Mouse (Mus musculus) midbrain, postnatal 0 days (tissue): ENCODE results near the gene Trh. TPM values are rescaled to one million over a fixed set of nuclear protein-coding genes. Genes with fewer than 3 reads are reported as not detected.

Source experiments
- ATAC-seq: fragments of 200-750 bp; cut with Nextera tagmentation; 2 replicates; pipeline ENCODE4 v1.8.0; 2017; ENCODE audit warnings: moderate number of reproducible peaks, mild to moderate bottlenecking, moderate TSS enrichment, moderate library complexity; ENCODE audit not compliant: low FRiP score
- DNase-seq: peaks from one replicate; pipeline ENCODE4 v3.0.0-alpha.2; 2015; ENCODE audit warnings: low spot score
- H3K27ac ChIP-seq: fragments of 300-500 bp; sonication (generic); 2 replicates; pipeline ENCODE4 v1.5.1; 2014; ENCODE audit warnings: low read depth, mild to moderate bottlenecking, low read length, mixed read lengths
- H3K27me3 ChIP-seq: fragments of 300-500 bp; sonication (generic); 2 replicates; pipeline ENCODE4 v1.6.1; 2014; ENCODE audit warnings: low read length, control low read depth, mixed read lengths; ENCODE audit not compliant: insufficient read depth
- H3K36me3 ChIP-seq: fragments of 300-500 bp; sonication (generic); 2 replicates; pipeline ENCODE4 v1.6.1; 2014; ENCODE audit warnings: low read length, control low read depth, mixed read lengths; ENCODE audit not compliant: insufficient read depth
- H3K4me1 ChIP-seq: fragments of 300-500 bp; sonication (generic); 2 replicates; pipeline ENCODE4 v1.6.1; 2014; ENCODE audit warnings: mild to moderate bottlenecking, control low read depth, antibody characterized with exemption, low read length, mixed read lengths; ENCODE audit not compliant: insufficient read depth
- H3K4me2 ChIP-seq: fragments of 300-500 bp; sonication (generic); 2 replicates; pipeline ENCODE4 v1.6.1; 2014; ENCODE audit warnings: low read depth, mild to moderate bottlenecking, low read length, mixed read lengths; ENCODE audit not compliant: poor library complexity, severe bottlenecking
- H3K4me3 ChIP-seq: fragments of 300-500 bp; sonication (generic); 2 replicates; pipeline ENCODE4 v1.5.1; 2014; ENCODE audit warnings: low read depth, mild to moderate bottlenecking, low read length, moderate library complexity
- H3K9ac ChIP-seq: fragments of 300-500 bp; sonication (generic); replicated peaks from 2 replicates; pipeline ENCODE4 v1.6.1; 2014; ENCODE audit warnings: mild to moderate bottlenecking, low read length, moderate library complexity, mixed read lengths; ENCODE audit not compliant: poor library complexity, severe bottlenecking
- H3K9me3 ChIP-seq: fragments of 300-500 bp; sonication (generic); 2 replicates; pipeline ENCODE4 v1.6.1; 2016; ENCODE audit warnings: low read length, control low read depth
- CTCF ChIP-seq: IDR thresholded peaks from 2 replicates; pipeline ENCODE4 v1.5.1; 2016; ENCODE audit warnings: antibody characterized with exemption, mild to moderate bottlenecking
- WGBS: fragments of 180-500 bp; shearing (Covaris S2); extraction: QIAGEN DNeasy Blood & Tissue Kit; methylation state at CpG from one replicate; pipeline ENCODE4 v1.1.7; 2014; 5-methylcytosine and 5-hydroxymethylcytosine counted together
- polyA plus RNA-seq: library from polyadenylated mRNA; unstranded; fragments of >200 nt; fragmentation: Nextera tagmentation; extraction: Ambion mirVana; gene quantifications from 2 replicates; pipeline ENCODE4 v1.2.1, GENCODE M21; 2015
- total RNA-seq: library from RNA; depleted of rRNA; stranded (reverse); fragments of >200 nt; gene quantifications from 2 replicates; pipeline ENCODE4 v1.2.3, GENCODE M21; 2014; rRNA removed

The Trh gene
- 3.6 TPM in 2 replicates for total RNA-seq
- polyA plus RNA-seq, result 9.6 and 17.9 TPM in 2 replicates

GRCm38 (mm10) chr6:92244591-92244990 is at the start of gene Trh:
Gene Trh, minus strand, starts transcription at chr6:92244650.
- H3K9ac ChIP-seq, result peak within 1 kb of the TSS; percentile 42; the same call in 1 of the 2 replicates
- DNase-seq, result no peak
- no peaks in the 10 kb centered on the region for H3K4me1 ChIP-seq
- peak within 1 kb of the TSS; percentile 39 for H3K4me3 ChIP-seq
- no peak within 1 kb of the TSS for H3K27ac ChIP-seq
- TF ChIP-seq CTCF, result no peak
- 2% methylated on average over 31 of the region's 31 CpGs for WGBS
- H3K9me3 ChIP-seq, result no peaks in the 10 kb centered on the region
- H3K27me3 ChIP-seq, result peaks cover 13% of the 10 kb centered on the region; the same call in 1 of the 2 replicates
- H3K4me2 ChIP-seq, result peak within 1 kb of the TSS; percentile 62
- ATAC-seq, result no peak
- no peaks in the 10 kb centered on the region for H3K36me3 ChIP-seq

- no peak for TF ChIP-seq CTCF
- Histone ChIP-seq H3K4me3 (no peak overlapping the region), H3K4me2 (no peak overlapping the region), H3K27me3 (no peaks in the 10 kb centered on the region), H3K9ac (no peak overlapping the region), H3K9me3 (no peaks in the 10 kb centered on the region), H3K36me3 (no peaks in the 10 kb centered on the region), H3K4me1 (no peaks in the 10 kb centered on the region), H3K27ac (no peak overlapping the region)
- no peak for ATAC-seq
- DNase-seq, result no peak
- WGBS, result 88% methylated on average over 3 of the region's 3 CpGs
Measured at GRCm38 (mm10) chr6:92290826-92291225, 46.4 kb upstream of the Trh start.

GRCm38 (mm10) chr6:92286889-92287288 is 42.4 kb upstream of the Trh start:
- Histone ChIP-seq H3K9ac (no peak overlapping the region), H3K36me3 (no peaks in the 10 kb centered on the region), H3K4me2 (no peak overlapping the region), H3K27me3 (no peaks in the 10 kb centered on the region), H3K27ac (no peak overlapping the region), H3K9me3 (no peaks in the 10 kb centered on the region), H3K4me1 (no peaks in the 10 kb centered on the region), H3K4me3 (no peak overlapping the region)
- DNase-seq, result no peak
- ATAC-seq, result no peak
- WGBS, result 56% methylated on average over 4 of the region's 4 CpGs
- TF ChIP-seq CTCF, result no peak

GRCm38 (mm10) chr6:92286258-92286888 is 41.9 kb upstream of the Trh start:
- peak; percentile 70 for ATAC-seq
- Histone ChIP-seq H3K9ac (no peak overlapping the region), H3K27ac (no peak overlapping the region), H3K27me3 (no peaks in the 10 kb centered on the region), H3K4me2 (no peak overlapping the region), H3K36me3 (no peaks in the 10 kb centered on the region), H3K4me3 (no peak overlapping the region), H3K4me1 (no peaks in the 10 kb centered on the region), H3K9me3 (no peaks in the 10 kb centered on the region)
- DNase-seq, result peak; percentile 83
- TF ChIP-seq CTCF, result peak; percentile 96
- 34% methylated on average over 4 of the region's 4 CpGs for WGBS

DNA sequence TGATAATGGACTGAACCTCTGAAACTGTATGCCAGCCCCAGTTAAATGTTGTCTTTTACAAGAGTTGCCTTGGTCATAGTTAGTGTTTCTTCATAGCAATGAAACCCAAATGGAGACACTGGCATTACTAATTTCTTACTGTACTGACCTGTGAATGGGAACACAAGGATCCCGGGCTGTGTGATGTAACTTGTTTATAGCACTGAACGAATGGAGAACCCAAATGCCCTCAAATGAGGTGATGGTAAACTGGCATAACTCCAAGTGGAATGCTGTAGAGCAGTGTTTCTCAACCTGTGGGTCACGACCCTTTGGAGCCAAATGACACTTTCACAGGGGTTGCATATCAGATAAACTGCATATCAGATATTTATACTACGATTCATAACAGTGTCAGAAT is 41.1 kb upstream of the Trh start:
- H3K4me3 ChIP-seq, result no peak overlapping the region
- ATAC-seq (no peak), DNase-seq (no peak)
- no peaks in the 10 kb centered on the region for H3K9me3 ChIP-seq
- H3K27me3 ChIP-seq, result no peaks in the 10 kb centered on the region
- no peaks in the 10 kb centered on the region for H3K4me1 ChIP-seq
- no peaks in the 10 kb centered on the region for H3K36me3 ChIP-seq
- TF ChIP-seq CTCF, result no peak
- H3K9ac ChIP-seq, result no peak overlapping the region
- no peak overlapping the region for H3K27ac ChIP-seq
- WGBS, result 76% methylated on average over 4 of the region's 4 CpGs
- H3K4me2 ChIP-seq, result no peak overlapping the region

DNA sequence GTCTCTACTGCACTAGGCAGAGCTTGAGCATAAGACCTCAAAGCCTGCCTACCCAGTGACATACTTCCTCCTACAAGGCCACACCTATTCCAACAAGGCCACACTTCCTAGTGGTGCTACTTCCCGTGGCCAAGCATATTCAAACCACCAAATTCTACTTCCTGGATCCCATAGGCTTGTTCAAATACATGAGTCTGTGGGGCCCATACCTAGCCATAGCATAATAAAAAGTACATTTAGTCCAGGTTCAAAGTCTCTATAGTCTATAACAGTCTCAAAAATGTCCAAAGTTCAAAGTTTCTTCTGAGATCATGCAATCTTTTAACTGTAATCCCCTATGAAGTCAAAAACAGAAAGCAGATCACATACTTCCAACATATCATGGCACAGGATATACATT is 32.7 kb upstream of the Trh start:
- H3K4me3 ChIP-seq, result no peak overlapping the region
- no peak for TF ChIP-seq CTCF
- no peak for ATAC-seq
- H3K4me1 ChIP-seq, result no peaks in the 10 kb centered on the region
- no peak for DNase-seq
- no peaks in the 10 kb centered on the region for H3K27me3 ChIP-seq
- WGBS, result 71% methylated on average over 1 of the region's 1 CpGs
- H3K9ac ChIP-seq, result no peak overlapping the region
- no peaks in the 10 kb centered on the region for H3K36me3 ChIP-seq
- H3K4me2 ChIP-seq, result no peak overlapping the region
- H3K9me3 ChIP-seq, result no peaks in the 10 kb centered on the region
- H3K27ac ChIP-seq, result no peak overlapping the region
